Mouse (Mus musculus): ENCODE data around the gene Pacsin1.
"Not testable (repeated sequence)": the region's sequence is repeated elsewhere in the genome, so short reads cannot be mapped to it uniquely, and the experiment has no call there.

Gene Pacsin1

DNA sequence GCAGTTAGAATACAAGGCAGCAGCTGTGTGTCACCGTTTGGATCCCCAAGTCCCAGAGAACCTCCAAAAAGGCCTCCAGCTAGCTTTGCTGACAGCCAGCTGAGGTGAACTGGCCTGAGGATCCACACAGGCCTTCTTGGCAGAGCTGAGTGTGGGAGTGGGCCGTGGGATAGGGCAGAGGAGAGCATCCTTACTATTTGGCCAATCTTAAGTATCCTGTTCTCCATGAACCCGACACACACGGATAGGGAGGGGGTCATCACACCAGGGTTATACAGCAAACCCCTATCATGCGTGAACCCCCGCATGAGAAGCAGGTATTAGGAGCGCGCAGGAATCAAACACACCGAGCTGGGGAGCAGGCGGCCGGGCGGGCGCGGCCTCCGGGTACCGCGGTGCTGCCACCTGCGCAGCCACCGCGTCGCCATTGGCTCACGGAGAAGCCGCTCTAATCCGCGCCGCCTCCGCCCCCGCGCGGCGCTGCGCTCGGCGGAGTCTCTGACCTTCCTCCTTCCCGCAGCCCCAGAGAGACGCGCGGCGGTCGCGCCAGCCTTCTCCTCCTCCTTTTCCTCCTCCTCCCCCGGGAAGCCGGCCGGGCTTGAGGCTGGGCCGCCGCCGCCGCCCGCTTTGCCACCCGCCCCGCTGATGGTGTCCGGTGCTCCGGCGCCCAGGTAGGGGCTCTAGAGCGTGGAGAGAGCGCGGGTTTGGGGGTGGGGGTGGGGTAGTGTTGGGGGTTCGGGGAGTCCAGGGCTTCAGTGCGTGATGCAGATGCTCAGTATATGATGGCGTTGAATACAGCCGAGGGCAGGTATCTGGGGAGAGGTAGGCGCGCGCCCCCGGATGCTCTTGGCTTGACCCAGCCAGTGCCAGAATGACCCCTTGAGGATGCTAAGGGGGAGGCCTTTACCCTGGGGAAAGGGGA is at the start of gene Pacsin1:
TSS of gene Pacsin1 (plus strand) at position 421 of the 922 bp plus-strand sequence.
- DNase-seq (ENCODE audit: low read depth, low spot score), result peak; percentile 68

DNA sequence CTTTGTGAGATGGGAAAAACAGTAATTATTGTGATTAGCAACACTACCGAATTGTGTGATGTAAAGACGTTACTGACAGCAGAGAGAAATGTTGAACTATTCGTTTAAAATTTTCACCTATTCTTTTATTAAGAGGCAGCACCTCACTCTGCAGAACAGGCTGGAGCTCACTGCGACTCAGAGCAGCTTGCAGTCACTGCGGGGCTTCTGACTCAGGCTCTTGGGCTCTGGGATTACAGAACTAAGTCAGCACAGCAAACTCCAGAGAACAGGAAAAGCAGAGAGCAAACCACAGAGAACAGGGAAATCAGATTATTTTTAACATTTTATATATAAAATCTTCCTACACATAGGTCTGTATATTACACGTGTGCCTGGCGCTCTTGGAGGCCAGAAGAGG is 45.7 kb upstream of the Pacsin1 start:
- no peak for DNase-seq (ENCODE audit: low read depth, low spot score)

DNA sequence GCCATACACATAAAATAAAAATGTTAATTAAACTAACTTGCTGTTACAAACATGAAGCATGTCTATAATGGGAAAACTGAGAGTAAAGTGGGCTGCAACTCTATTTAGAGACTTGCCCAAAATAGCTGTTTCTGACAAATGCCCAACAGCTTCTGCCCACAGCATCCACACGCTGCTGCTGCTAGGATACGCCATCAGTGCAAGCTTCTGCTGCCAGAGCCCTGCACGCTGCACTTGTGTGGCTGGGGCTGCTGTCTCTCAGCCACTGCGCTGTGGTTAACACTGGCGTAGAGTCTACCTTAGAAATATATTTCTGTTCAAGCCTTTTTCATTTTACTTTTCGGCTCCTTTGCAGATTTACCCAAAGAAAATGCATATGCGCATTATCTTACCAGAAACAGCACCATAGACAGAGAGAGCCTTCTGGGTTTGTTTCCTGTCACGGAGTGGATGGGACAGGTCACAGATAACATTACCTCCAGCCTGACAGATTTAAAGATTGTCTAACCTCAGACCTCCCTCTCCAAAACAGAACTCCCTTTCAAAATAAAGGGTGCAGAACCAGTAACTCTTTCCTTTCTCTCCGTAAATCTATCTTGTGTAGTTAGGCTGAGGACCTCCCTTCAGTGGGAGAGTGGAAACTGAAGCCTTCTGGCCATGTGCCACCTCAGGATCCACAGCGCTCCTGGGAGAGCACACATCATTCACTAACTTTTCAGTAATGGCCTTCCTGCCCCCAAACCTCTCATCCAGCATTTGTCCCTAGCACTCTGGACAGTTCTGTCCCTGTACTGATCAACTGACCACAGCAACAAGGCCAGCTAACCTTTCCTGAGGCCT is 44.4 kb upstream of the Pacsin1 start:
- DNase-seq (ENCODE audit: low read depth, low spot score), result no peak

DNA sequence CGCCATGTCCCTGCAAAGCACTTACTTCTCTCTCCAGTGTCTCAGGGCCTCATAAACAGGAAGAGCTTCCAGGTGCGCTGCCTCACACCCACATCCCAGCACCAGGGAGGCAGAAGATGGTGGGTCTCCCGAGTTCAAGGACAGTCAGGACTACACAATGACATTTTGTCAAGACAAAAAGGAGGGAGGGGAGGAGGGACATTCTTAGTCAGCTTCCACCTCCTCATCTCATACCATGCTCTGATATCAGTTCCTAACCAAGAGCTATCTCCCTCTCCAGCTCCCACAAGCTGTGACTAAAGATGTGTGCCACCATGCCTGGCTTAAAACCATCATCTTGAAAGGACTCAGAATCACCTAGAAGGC is 43.8 kb upstream of the Pacsin1 start:
- DNase-seq (ENCODE audit: low read depth, low spot score), result no peak

DNA sequence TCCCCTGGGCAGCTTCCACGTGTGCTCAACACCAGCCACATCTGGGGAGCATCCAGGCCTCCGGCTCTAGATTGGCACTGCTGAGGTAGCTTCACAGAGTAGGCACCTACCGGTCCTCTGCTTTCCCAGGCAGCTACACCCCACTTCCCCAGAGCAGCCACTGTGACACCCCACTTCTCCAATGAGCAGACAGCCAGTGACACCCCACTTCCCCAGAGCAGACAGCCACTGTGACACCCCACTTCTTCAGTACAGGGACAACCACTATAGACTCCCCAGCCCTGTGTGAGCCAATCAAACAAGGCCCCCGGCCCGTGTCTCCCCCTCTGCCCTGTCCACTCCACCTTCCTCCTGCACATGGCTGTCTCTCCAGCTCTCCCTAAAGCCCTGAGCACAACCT is 43.3 kb upstream of the Pacsin1 start:
- no peak for DNase-seq (ENCODE audit: low read depth, low spot score)

DNA sequence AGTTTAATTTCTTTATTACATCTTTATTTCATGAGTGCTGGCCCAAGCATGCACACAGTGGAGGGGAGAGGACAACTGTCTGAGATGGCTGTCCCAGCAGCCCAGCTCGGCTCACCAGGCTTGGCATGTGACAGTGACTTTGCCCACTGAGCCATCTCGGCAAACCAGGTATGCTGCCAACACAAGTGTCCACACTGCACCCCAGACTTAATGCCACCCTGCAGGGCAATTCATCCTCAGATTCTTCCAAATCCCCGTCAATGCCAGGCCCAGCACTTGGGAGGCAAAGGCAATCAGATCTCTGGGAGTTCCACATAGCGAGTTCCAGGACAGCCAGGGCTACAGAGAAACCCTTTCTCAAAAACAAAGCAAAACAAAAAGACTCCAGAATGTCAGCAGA is 42.3 kb upstream of the Pacsin1 start:
- no peak for DNase-seq (ENCODE audit: low read depth, low spot score)

DNA sequence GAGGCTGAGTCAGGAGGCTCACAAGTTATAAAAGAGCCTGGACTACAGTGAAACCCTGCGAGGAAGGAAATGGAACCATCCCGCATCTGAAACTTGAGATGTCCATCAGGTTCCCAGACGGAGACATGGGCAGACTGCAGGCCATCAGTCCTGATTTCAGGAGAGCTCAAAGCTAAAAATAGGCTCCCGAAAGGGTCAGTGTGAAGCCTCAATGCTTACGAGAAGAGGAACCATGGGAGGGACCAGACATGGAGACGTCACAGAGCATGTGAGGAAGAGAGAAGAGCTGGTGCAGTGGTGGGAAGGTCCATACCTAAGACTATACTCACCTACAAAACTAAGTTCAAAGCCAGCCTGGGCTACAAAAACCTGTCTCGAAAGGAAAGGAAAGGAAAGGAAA is 39.9 kb upstream of the Pacsin1 start:
- no peak for DNase-seq (ENCODE audit: low read depth, low spot score)

DNA sequence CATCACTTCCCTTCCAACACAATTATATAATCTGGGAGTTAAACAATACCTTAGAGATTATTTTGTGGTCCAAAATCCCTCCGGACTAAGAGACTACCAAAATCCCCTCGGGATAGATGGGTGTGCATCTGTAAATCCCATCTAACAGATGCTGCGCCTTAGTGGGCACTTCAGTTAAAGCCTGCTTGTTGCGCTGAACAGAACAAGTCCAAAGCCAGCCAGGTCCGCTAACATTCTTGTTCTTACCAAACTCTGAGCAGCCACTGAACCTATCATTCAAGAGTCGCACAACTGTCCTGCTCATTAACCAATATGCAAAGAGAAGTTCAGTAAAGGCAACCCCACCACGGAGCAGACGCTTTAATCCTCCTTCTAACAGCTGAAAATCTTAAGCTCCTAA is 34.1 kb upstream of the Pacsin1 start:
- DNase-seq (ENCODE audit: low read depth, low spot score), result no peak

DNA sequence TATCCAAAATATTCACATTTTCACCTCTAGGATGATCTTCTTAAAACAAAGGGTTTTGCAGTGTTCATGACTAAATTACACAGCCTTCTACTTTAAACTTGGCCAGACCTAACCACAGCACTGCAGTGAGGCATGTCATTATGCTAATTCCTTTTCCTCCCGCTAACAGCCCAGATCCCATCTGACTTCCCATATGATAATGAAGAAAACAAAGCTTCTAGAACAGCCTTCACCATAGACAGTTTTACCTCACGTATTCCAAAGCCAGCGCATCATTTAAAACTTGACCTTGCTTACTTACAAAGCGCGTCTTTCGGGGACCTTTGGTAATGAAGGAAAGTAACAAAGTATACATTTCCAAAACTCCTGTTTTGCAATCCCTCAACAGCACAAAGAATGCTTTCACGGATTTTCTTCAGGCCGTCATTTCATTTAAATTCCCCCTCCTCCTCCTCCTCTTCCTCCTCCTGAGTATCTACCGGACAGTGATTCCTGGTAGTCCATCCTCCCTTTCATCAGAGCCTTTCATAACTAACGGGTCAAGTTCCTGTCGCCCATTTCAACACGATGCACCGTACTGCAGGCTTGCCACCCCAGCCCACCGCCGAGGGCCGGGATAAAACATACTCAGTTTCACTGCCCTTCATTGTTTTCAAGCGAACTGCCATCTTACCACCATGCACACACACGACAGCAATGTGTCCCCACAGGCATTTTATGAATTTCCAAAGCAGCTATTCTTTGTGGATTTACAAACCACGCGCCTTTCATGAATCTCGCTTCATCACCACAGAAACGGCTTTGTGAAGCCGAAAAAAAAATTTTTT is 33.4 kb upstream of the Pacsin1 start:
- no peak for DNase-seq (ENCODE audit: low read depth, low spot score)

DNA sequence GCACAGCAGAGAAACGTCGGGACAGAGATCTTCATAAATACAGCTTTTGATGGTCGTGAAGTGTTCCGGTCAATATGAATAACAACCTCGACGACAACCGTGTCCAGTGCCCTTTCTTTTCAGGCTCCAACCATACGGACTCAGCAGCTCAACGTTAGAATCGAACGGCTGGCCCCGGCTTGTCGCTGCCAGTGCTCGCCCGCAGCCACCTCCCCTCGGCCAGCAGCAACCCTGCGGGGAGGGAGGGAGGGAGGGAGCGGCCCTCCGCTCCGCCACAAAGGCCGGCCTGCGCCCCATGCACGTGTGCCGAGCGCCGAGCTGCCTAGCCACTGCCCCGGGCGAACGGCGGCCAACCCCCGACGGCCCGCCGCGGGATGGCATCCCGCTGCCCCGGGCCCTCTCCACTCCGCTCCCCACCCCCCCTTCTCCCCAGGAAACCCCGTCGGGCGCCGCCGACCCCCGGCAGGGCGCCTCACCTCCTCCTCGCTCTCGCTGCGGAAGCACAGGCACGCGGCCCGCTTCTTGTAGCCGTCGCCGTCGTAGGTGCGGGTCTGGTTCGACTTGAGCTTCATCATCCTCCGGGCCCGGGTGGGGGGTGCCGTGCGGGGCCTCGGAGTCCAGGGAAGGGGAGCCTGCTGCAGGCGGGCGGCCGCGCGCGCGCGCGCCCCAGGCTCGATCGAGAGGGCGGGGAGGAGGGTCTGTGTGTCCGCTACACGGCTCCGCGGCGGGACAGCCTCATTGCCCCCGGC is 32.5 kb upstream of the Pacsin1 start:
- DNase-seq (ENCODE audit: low read depth, low spot score), result no peak

DNA sequence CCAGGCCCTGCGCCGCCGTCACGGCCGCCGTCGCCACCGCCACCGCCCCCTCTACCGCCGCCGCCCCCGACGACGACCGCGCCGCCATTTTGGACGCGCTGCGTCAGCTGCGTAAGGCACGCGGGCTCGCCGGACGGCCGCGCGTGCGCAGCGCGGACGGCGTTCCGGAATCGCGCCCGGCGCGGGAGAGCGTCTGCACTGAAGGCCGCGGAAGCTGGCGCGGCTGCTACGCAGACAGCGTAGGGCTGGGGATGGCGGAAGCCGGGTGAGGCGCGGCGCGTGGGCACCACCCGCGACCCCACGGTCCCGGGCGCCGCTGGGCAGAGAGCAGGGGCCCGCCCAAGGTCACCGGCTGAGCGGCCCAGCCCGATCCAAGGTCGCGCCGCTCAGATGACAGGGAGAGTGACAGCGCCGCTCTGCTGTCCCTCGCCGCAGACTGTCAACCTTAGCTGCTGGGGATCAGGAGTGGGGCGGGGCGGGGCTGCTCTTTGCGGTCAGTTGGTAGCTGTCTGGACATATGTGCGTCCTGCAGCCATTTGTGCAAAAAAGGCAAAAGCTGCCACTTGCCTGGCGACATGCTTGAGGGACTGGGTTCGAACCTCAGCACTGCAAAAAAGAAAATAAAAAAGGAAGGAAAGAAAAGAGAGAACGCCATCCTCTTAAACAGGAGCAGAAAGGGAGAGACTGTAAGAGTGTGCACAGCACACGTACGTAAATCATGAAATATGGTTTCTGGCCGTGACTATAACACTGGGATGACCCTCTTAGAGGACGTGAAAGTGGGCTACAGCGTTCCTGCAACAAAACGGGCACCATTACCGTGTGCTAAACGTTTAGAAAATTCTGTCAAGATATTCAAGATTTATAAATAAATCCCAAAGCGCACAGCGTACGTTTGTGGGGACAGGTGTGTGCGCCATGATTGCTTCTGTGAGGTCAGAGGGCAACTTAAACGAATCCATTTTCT is 31.7 kb upstream of the Pacsin1 start, which contains the start of gene Nudt3:
TSS of gene Nudt3 (minus strand) at position 136 of the 967 bp plus-strand sequence.
- peak; percentile 85 for DNase-seq (ENCODE audit: low read depth, low spot score)

DNA sequence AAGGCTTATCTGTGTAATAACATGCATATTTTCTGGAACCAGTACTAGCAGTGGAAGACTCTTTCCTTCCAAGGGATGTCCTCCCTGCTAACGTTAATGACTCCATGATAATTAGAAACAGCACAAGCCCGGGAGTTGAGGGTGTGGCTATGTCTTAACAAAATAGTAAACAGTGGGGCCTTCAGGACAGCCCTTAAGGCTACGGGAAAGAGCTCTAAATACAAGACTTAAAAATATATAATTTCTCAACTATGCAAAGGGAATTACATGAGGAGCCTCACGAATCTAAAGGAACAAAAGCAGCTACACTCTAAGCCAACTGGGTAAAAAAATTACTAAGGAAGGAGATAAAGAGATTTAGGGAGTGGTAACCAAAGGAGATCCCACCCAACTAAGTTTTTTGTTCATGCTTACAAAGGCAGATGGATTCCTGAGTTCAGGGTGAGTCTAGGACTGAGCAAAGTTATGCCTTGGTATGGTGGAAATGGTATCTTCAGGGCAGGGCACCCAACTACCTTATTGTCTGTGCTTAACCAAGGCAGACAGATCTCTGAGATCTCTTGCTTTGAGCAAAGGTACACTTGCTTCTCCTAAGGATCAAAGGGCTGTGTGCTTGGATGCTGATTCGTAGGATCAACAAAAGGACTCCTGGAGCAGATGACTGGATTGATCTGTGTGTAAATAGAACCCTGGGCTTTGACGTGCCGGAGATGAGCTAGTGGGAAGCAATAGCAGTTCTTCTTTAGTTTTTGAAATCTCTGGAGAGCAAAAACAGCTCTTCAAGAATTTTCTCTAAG is 29.7 kb upstream of the Pacsin1 start:
- DNase-seq (ENCODE audit: low read depth, low spot score), result no peak

DNA sequence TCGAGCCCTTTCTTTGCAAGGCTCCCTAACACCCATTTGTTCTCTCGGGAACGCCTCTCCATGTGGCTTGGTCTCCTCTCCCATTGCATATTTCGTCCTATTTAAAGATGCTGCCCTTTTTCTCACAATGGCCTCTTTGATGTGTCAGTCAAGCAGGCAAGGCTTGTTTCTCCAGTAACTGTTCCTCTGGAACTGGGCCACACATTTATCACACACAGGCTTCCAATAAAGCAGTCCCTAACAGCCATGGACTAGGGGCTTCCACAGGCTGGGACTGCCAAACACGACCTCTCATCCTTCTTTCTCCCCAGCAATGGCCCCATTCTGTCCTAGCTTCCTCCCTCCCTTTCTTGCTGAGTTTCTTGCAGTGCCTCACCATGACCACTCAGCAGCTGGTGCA is 28.6 kb upstream of the Pacsin1 start:
- DNase-seq (ENCODE audit: low read depth, low spot score), result no peak

DNA sequence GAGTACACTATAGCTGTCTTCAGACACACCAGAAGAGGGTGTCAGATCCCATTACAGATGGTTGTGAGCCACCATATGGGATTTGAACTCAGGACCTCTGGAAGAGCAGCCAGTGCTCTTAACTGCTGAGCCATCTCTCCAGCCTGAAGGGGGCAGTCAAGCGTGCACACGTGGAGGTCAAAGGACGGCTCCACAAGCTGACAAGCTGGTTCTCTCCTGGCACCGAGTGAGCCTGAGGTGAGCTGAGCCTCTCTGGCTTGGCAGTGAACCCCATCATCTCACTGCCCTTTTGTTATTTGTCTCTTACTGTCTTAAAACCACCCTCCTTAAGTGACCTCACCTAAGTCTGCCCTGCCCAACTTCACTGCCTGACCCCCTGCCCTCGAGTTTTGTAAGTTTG is 27.9 kb upstream of the Pacsin1 start:
- DNase-seq (ENCODE audit: low read depth, low spot score), result no peak

DNA sequence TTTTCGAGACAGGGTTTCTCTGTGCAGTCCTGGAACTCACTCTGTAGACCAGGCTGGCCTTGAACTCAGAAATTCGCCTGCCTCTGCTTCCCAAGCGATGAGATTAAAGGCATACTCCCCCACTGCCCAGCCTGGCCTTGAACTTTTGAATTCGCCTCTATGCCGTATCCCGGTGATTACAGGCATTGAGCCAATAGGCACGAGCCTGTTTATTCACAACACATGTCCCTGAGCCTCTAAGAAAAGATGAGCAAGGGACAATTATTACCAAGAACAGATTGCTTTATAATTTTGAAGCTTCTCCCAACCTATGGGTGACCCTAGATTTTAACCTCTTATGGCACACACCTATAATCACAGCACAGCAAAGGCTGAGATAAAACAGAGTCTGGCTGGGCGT is 26.9 kb upstream of the Pacsin1 start:
- no peak for DNase-seq (ENCODE audit: low read depth, low spot score)

DNA sequence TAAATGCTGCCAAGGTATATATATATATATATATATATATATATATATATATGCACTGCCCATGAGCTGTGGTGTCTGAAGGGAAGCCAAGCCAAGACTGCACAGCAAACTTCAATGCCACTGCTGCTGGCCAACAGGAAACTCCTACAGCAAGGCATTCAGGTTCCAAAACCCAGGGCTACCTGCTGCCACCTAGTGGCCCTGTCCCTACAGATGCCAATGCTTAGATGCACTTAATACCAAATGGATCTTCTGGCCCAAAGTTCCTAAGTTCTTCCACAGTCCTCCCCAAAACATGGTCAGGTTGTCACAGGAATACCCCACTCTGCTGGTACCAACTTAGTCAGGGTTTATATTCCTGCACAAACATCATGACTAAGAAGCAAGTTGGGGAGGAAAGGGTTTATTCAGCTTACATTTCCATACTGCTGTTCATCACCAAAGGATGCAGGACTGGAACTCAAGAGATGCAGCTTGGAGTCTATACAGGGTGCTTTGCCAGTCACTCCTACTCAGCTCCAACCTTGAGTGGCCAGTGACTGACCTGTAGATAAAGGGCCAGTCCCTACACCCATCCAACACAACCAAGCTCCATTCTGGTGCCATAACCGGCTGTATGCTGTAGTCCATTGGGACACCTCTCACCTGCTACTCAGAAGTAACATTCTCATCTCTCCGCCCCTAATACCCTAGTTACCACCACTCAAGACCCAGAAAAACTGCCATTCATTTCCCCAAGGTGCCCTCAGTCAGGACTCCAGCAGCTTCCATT is 25.9 kb upstream of the Pacsin1 start:
- no peak for DNase-seq (ENCODE audit: low read depth, low spot score)

DNA sequence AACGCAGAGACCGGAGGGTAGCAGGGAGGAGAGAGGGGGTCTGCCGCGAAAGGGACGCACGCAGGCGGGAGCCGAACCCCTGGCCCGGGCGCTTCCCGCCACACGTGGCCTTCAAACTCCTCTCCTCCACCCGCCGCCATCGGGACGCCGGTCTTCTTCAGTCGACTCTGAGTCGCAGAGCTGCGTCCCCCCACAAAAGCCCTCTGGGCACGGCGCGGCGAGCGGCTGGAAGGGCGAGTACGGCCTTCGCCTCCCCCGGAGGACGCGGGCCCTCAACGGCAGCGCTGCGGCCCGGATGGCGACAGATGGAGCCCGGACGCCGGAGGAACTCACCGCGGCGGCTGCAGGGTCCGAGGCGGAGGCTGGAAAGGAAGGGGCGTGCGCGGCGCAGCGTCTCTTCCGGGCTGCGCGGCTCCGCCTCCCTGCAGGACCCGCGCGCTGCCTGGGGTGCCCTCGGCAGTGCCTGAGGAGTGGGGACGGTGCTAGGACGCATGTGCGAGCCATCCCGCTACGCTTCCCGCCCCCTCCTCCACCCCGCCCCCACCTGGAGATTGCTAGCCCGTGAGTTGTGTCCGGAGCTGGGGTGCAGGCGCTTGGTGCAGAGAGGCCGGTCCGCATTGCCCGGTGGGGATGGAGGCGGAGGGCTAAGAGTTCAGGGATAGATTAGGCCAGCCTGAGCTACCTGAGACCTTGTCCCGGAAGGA is 20.3 kb upstream of the Pacsin1 start, which contains the start of gene RPS10-NUDT3:
TSS of gene RPS10-NUDT3 (minus strand) at position 352 of the 704 bp plus-strand sequence.
- peak; percentile 87 for DNase-seq (ENCODE audit: low read depth, low spot score)

DNA sequence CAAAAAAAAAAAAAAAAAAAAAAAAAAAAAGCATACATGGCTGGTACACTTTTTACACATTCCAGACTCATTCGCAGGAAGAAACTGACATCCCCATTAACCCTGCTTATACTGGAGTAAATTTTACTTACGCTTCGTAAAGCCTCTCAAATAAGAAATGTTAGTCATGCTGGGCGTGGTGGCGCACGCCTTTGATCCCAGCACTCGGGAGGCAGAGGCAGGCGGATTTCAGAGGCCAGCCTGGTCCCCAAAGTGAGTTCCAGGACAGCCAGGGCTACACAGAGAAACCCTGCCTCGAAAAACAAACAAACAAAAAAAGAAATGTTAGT is 19.8 kb upstream of the Pacsin1 start:
- not testable (repeated sequence) for DNase-seq (ENCODE audit: low read depth, low spot score)

Measured in retina, adult 2 months (tissue).